8 mouse cellular contexts compared by ENCODE assay signal in genomic region chr4:57140992-57141717, GRCm38 (mm10). TPM values are rescaled to one million over a fixed set of nuclear protein-coding genes. Genes with fewer than 3 reads are reported as not detected.
A peak's percentile ranks its signal among the peaks of the same experiment; 100 is the strongest.
DNase-seq lines count a peak whose midpoint lies in the region; ATAC-seq and TF ChIP-seq lines count a peak whose summit lies in the region.

No protein-coding gene starts in this region.

- no peak for TF ChIP-seq POLR2A in cerebellum, adult 2 months (IDR thresholded peaks at IDR 0.05; ENCODE audit: borderline replicate concordance, insufficient read depth, low read length)
- no peak for TF ChIP-seq POLR2A in small intestine, adult 2 months (IDR thresholded peaks at IDR 0.05; ENCODE audit: low read depth, low read length)

- WGBS in cerebellum, adult 2 months, result 7% methylated on average over 15 of the region's 15 CpGs
- WGBS in limb, embryonic 11.5 days, result 12% methylated on average over 15 of the region's 15 CpGs
- WGBS in small intestine, adult 2 months, result 9% methylated on average over 15 of the region's 15 CpGs

- H3K9ac ChIP-seq in limb, embryonic 11.5 days (ENCODE audit: low read length), result no peak overlapping the region

- no peaks in the 10 kb centered on the region for H3K9me3 ChIP-seq in megakaryocyte, embryonic 14.5 days
- H3K9me3 ChIP-seq in limb, embryonic 11.5 days (ENCODE audit: control insufficient read depth, low read length), result no peaks in the 10 kb centered on the region

- no peak for ATAC-seq in megakaryocyte, adult 5-6 weeks (ENCODE audit: poor library complexity, severe bottlenecking)
- ATAC-seq in limb, embryonic 11.5 days (ENCODE audit: insufficient number of reproducible peaks, low FRiP score, low TSS enrichment, low read depth), result no peak

- DNase-seq in cerebellum, adult 2 months, result peak; percentile 68 to 71
- DNase-seq in cerebellum, adult 8-10 months, result no peak
- DNase-seq in limb, embryonic 11.5 days (ENCODE audit: low spot score), result peak; percentile 47
- DNase-seq in spleen, postnatal 36 days (ENCODE audit: low spot score in 2 of 2), result no peak
- no peak for DNase-seq in layer of hippocampus, postnatal 25 days (ENCODE audit: extremely low spot score in 1 of 2, low spot score in 1 of 2)

- H3K27ac ChIP-seq in cerebellum, adult 2 months (ENCODE audit: insufficient read depth, low read length), result peak overlapping the region; percentile 88
- no peak overlapping the region for H3K27ac ChIP-seq in limb, embryonic 11.5 days (replicated peaks; ENCODE audit: low read depth, low read length)
- peak overlapping the region; percentile 95 for H3K27ac ChIP-seq in small intestine, adult 2 months (ENCODE audit: insufficient read depth, low read depth, low read length)

- peaks cover 30% of the 10 kb centered on the region for H3K4me1 ChIP-seq in cerebellum, adult 2 months (ENCODE audit: control insufficient read depth, insufficient read depth, low read length)
- peaks cover 28% of the 10 kb centered on the region for H3K4me1 ChIP-seq in megakaryocyte, embryonic 14.5 days
- peaks cover 26% of the 10 kb centered on the region for H3K4me1 ChIP-seq in limb, embryonic 11.5 days (ENCODE audit: control insufficient read depth, insufficient read depth, low read length)
- H3K4me1 ChIP-seq in small intestine, adult 2 months (ENCODE audit: control insufficient read depth, insufficient read depth, insufficient read length, low read length), result peaks cover 29% of the 10 kb centered on the region

- H3K4me3 ChIP-seq in cerebellum, adult 2 months (replicated peaks; ENCODE audit: insufficient read depth, low read depth, low read length), result peak overlapping the region; percentile 94
- H3K4me3 ChIP-seq in megakaryocyte, embryonic 14.5 days (replicated peaks), result peak overlapping the region; percentile 92
- H3K4me3 ChIP-seq in limb, embryonic 11.5 days (ENCODE audit: low read depth, low read length), result peak overlapping the region; percentile 53
- peak overlapping the region; percentile 66 for H3K4me3 ChIP-seq in small intestine, adult 2 months (ENCODE audit: low read depth, low read length)

- TF ChIP-seq CTCF in cerebellum, adult 2 months (IDR thresholded peaks at IDR 0.05; ENCODE audit: borderline replicate concordance, insufficient read depth, low read depth, low read length), result no peak
- no peak for TF ChIP-seq CTCF in small intestine, adult 2 months (IDR thresholded peaks at IDR 0.05; ENCODE audit: extremely low read depth, insufficient read length, insufficient replicate concordance, low read depth, low read length)

- no peaks in the 10 kb centered on the region for H3K36me3 ChIP-seq in megakaryocyte, embryonic 14.5 days (replicated peaks; ENCODE audit: low read length)
- H3K36me3 ChIP-seq in limb, embryonic 11.5 days (ENCODE audit: control insufficient read depth, insufficient read depth, low read length), result no peaks in the 10 kb centered on the region
- H3K36me3 ChIP-seq in small intestine, adult 2 months (ENCODE audit: control insufficient read depth, insufficient read depth, low read length), result no peaks in the 10 kb centered on the region

- peak overlapping the region; percentile 92 for H3K4me2 ChIP-seq in limb, embryonic 11.5 days (ENCODE audit: low read depth, severe bottlenecking)

- H3K27me3 ChIP-seq in cerebellum, adult 2 months (ENCODE audit: control insufficient read depth, insufficient read depth, low read length), result no peaks in the 10 kb centered on the region
- H3K27me3 ChIP-seq in megakaryocyte, embryonic 14.5 days (replicated peaks), result peaks cover 94% of the 10 kb centered on the region
- H3K27me3 ChIP-seq in limb, embryonic 11.5 days (ENCODE audit: control insufficient read depth, insufficient read depth, low read length), result peaks cover 12% of the 10 kb centered on the region
- no peaks in the 10 kb centered on the region for H3K27me3 ChIP-seq in small intestine, adult 2 months (ENCODE audit: control insufficient read depth, insufficient read depth, low read length)

RNA-seq across cellular contexts. Expression of gene Epb41l4b, which starts 2.1 kb away (rescaled TPM):
- polyA plus RNA-seq in cerebellum, adult 2 months (2012; rRNA removed), result 37.4 and 40.4 TPM in 2 replicates
- 0.46 TPM in 1 of 2 replicates, not detected in the other for polyA plus RNA-seq in megakaryocyte, embryonic 14.5 days (2012; ENCODE audit: insufficient read depth, low replicate concordance)
- total RNA-seq in megakaryocyte, adult 5-6 weeks (2015), result 2.8 and 3.4 TPM in 2 replicates
- 2.9 and 4.1 TPM in 2 replicates for total RNA-seq in megakaryocyte, adult 5-6 weeks (2017)
- 2.8 and 2.9 TPM in 2 replicates for polyA plus RNA-seq in limb, embryonic 11.5 days (2014; fragmentation: Nextera tagmentation; extraction: Ambion mirVana)
- 32.6 and 81.4 TPM in 2 replicates for polyA plus RNA-seq in small intestine, adult 2 months (2012; rRNA removed)
- total RNA-seq in layer of hippocampus, postnatal 25 days (2021), result 10 to 100 TPM; 19.0 to 21.0 TPM

Comparison
In these comparisons a context has a peak if more than half of its experiments do, and no peak if none do; other contexts are left out.
1. DNase-seq: peak in cerebellum, adult 2 months (2 of 2) and limb, embryonic 11.5 days (single experiment); none in cerebellum, adult 8-10 months (single experiment), spleen, postnatal 36 days (0 of 2) and layer of hippocampus, postnatal 25 days (0 of 2).
2. Peak in every context shown above with its lines, with median percentiles within 50 percentile points of each other: H3K4me3 ChIP-seq.